Mouse (Mus musculus): ENCODE results near the gene Fgf15. TPM values are rescaled to one million over a fixed set of nuclear protein-coding genes. Genes with fewer than 3 reads are reported as not detected.

Fgf15 gene
- total and polyA plus RNA-seq, 3 experiments: 16.6 to 19.1 TPM; not detected in 1

DNA sequence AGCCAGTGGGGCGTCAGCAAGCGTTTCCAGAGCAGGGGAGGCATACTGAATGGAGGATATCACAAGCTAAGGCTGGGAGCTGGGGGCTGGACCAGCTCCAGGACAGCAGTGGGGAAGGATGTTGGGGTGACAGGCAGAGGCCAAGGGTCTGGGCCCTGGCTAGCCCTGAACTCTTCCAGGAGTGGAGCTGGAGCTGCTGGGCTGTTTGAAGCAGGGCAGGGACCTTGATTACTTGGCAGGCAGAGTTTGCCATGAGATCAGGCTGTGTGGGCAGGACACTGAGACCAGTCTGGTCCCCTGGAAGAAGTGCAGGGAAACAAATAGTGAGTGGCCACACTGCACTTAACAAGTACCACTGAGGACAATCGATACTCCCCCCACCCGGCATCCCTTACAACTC lies 22.1 kb upstream of the Fgf15 start:
- Histone ChIP-seq H3K4me1 (ENCODE audit: control insufficient read depth in 1 of 2, insufficient read depth in 2 of 2, low read length in 2 of 2) (no peaks in the 10 kb centered on the region), H3K27ac (ENCODE audit: control insufficient read depth, low read depth, low read length) (no peak overlapping the region), H3K9me3 (replicated peaks; ENCODE audit: insufficient read depth, low read length) (no peaks in the 10 kb centered on the region), H3K9ac (ENCODE audit: control insufficient read depth, low read depth, low read length, poor library complexity, severe bottlenecking) (no peak overlapping the region), H3K4me3 (ENCODE audit: control insufficient read depth in 1 of 2, insufficient read depth in 1 of 2, low read depth in 2 of 2, low read length in 2 of 2) (no peak overlapping the region), H3K79me2 (ENCODE audit: control insufficient read depth, insufficient read depth, low read length, poor library complexity) (no peaks in the 10 kb centered on the region), H3K27me3 (ENCODE audit: control insufficient read depth in 1 of 2, insufficient read depth in 2 of 2, low read length in 2 of 2) (no peaks in the 10 kb centered on the region), H3K36me3 (ENCODE audit: control insufficient read depth in 1 of 2, insufficient read depth in 2 of 2, low read length in 2 of 2) (no peaks in the 10 kb centered on the region)
- DNase-seq (ENCODE audit: low read depth, low spot score): no peak
- TF ChIP-seq ETS1 (IDR thresholded peaks at IDR 0.05; ENCODE audit: low read depth, low read length) (no peak), RAD21 (IDR thresholded peaks at IDR 0.05; ENCODE audit: low read depth, low read length) (no peak), CHD2 (IDR thresholded peaks at IDR 0.05; ENCODE audit: low read length) (no peak), KAT2A (conservative IDR thresholded peaks at IDR 0.05; ENCODE audit: low read depth, low read length) (no peak), HCFC1 (IDR thresholded peaks at IDR 0.05; ENCODE audit: low read depth, low read length) (no peak), NRF1 (IDR thresholded peaks at IDR 0.05; ENCODE audit: insufficient read depth, low read depth, low read length, poor library complexity, severe bottlenecking) (no peak), JUND (IDR thresholded peaks at IDR 0.05; ENCODE audit: low read depth, low read length) (no peak), ZNF384 (IDR thresholded peaks at IDR 0.05; ENCODE audit: low read depth, low read length) (no peak), MYC (IDR thresholded peaks at IDR 0.05; ENCODE audit: low read depth, low read length) (no peak), CHD1 (IDR thresholded peaks at IDR 0.05; ENCODE audit: low read depth, low read length) (no peak), TCF12 (IDR thresholded peaks at IDR 0.05; ENCODE audit: low read depth, low read length) (no peak), USF2 (IDR thresholded peaks at IDR 0.05; ENCODE audit: borderline replicate concordance in 1 of 2, insufficient read depth in 1 of 2, low read depth in 1 of 2, low read length in 2 of 2) (no peak), TAL1 (IDR thresholded peaks at IDR 0.05; ENCODE audit: low read length) (no peak), BHLHE40 (IDR thresholded peaks at IDR 0.05; ENCODE audit: borderline replicate concordance, low read depth, low read length) (no peak), UBTF (IDR thresholded peaks at IDR 0.05; ENCODE audit: borderline replicate concordance, insufficient read depth, low read depth, low read length) (no peak), POLR2AphosphoS5 (IDR thresholded peaks at IDR 0.05; ENCODE audit: borderline replicate concordance, low read depth, low read length) (no peak), ZMIZ1 (IDR thresholded peaks at IDR 0.05; ENCODE audit: low read depth, low read length) (no peak), NELFE (IDR thresholded peaks at IDR 0.05; ENCODE audit: low read depth, low read length) (no peak), MYB (IDR thresholded peaks at IDR 0.05; ENCODE audit: low read depth, low read length) (no peak), RCOR1 (IDR thresholded peaks at IDR 0.05; ENCODE audit: low read depth, low read length) (no peak)

- H3K27ac ChIP-seq (ENCODE audit: control insufficient read depth, low read depth, low read length): no peak overlapping the region
- no peaks in the 10 kb centered on the region for H3K9me3 ChIP-seq (replicated peaks; ENCODE audit: insufficient read depth, low read length)
- no peak overlapping the region for H3K9ac ChIP-seq (ENCODE audit: control insufficient read depth, low read depth, low read length, poor library complexity, severe bottlenecking)
- no peak for TF ChIP-seq MYB (IDR thresholded peaks at IDR 0.05; ENCODE audit: low read depth, low read length)
- no peak for TF ChIP-seq TAL1 (IDR thresholded peaks at IDR 0.05; ENCODE audit: low read length)
- no peak for TF ChIP-seq SMC3 (IDR thresholded peaks at IDR 0.05; ENCODE audit: low read depth, low read length)
- no peak for TF ChIP-seq POLR2AphosphoS5 (IDR thresholded peaks at IDR 0.05; ENCODE audit: borderline replicate concordance, low read depth, low read length)
- no peak for TF ChIP-seq USF1 (IDR thresholded peaks at IDR 0.05; ENCODE audit: low read depth, low read length)
- TF ChIP-seq CHD2 (IDR thresholded peaks at IDR 0.05; ENCODE audit: low read length): no peak
- no peak for TF ChIP-seq JUND (IDR thresholded peaks at IDR 0.05; ENCODE audit: low read depth, low read length)
- no peak for TF ChIP-seq USF2 (IDR thresholded peaks at IDR 0.05; ENCODE audit: borderline replicate concordance in 1 of 2, insufficient read depth in 1 of 2, low read depth in 1 of 2, low read length in 2 of 2)
- no peak for TF ChIP-seq MAX (IDR thresholded peaks at IDR 0.05; ENCODE audit: low read length)
- no peak for TF ChIP-seq E2F4 (IDR thresholded peaks at IDR 0.05; ENCODE audit: borderline replicate concordance, low read depth, low read length)
- no peak for TF ChIP-seq ZNF384 (IDR thresholded peaks at IDR 0.05; ENCODE audit: low read depth, low read length)
- no peak for TF ChIP-seq POLR2A (IDR thresholded peaks at IDR 0.05; ENCODE audit: control insufficient read depth in 1 of 2, insufficient read depth in 1 of 2, low read depth in 1 of 2, low read length in 2 of 2, poor library complexity in 1 of 2)
- no peaks in the 10 kb centered on the region for H3K79me2 ChIP-seq (ENCODE audit: control insufficient read depth, insufficient read depth, low read length, poor library complexity)
- H3K27me3 ChIP-seq (ENCODE audit: control insufficient read depth in 1 of 2, insufficient read depth in 2 of 2, low read length in 2 of 2): no peaks in the 10 kb centered on the region
- DNase-seq (ENCODE audit: low read depth, low spot score): no peak
- no peaks in the 10 kb centered on the region for H3K36me3 ChIP-seq (ENCODE audit: control insufficient read depth in 1 of 2, insufficient read depth in 2 of 2, low read length in 2 of 2)
- no peaks in the 10 kb centered on the region for H3K4me1 ChIP-seq (ENCODE audit: control insufficient read depth in 1 of 2, insufficient read depth in 2 of 2, low read length in 2 of 2)
- H3K4me3 ChIP-seq (ENCODE audit: control insufficient read depth in 1 of 2, insufficient read depth in 1 of 2, low read depth in 2 of 2, low read length in 2 of 2): no peak overlapping the region
Observed at GRCm38 (mm10) chr7:144878401-144878800, 17.9 kb upstream of the Fgf15 start.
